Mouse (Mus musculus) midbrain, postnatal 0 days (tissue): ENCODE data around the gene Zcchc13. TPM values are rescaled to one million over a fixed set of nuclear protein-coding genes. Genes with fewer than 3 reads are reported as not detected.

Experiments used
- ATAC-seq: fragments of 200-750 bp; cut with Nextera tagmentation; 2 replicates; pipeline ENCODE4 v1.8.0; 2017; ENCODE audit warnings: moderate number of reproducible peaks, mild to moderate bottlenecking, moderate TSS enrichment, moderate library complexity; ENCODE audit not compliant: low FRiP score
- DNase-seq: peaks from one replicate; pipeline ENCODE4 v3.0.0-alpha.2; 2015; ENCODE audit warnings: low spot score
- H3K27ac ChIP-seq: fragments of 300-500 bp; sonication (generic); 2 replicates; pipeline ENCODE4 v1.5.1; 2014; ENCODE audit warnings: low read depth, mild to moderate bottlenecking, low read length, mixed read lengths
- H3K27me3 ChIP-seq: fragments of 300-500 bp; sonication (generic); 2 replicates; pipeline ENCODE4 v1.6.1; 2014; ENCODE audit warnings: low read length, control low read depth, mixed read lengths; ENCODE audit not compliant: insufficient read depth
- H3K36me3 ChIP-seq: fragments of 300-500 bp; sonication (generic); 2 replicates; pipeline ENCODE4 v1.6.1; 2014; ENCODE audit warnings: low read length, control low read depth, mixed read lengths; ENCODE audit not compliant: insufficient read depth
- H3K4me1 ChIP-seq: fragments of 300-500 bp; sonication (generic); 2 replicates; pipeline ENCODE4 v1.6.1; 2014; ENCODE audit warnings: mild to moderate bottlenecking, control low read depth, antibody characterized with exemption, low read length, mixed read lengths; ENCODE audit not compliant: insufficient read depth
- H3K4me2 ChIP-seq: fragments of 300-500 bp; sonication (generic); 2 replicates; pipeline ENCODE4 v1.6.1; 2014; ENCODE audit warnings: low read depth, mild to moderate bottlenecking, low read length, mixed read lengths; ENCODE audit not compliant: poor library complexity, severe bottlenecking
- H3K4me3 ChIP-seq: fragments of 300-500 bp; sonication (generic); 2 replicates; pipeline ENCODE4 v1.5.1; 2014; ENCODE audit warnings: low read depth, mild to moderate bottlenecking, low read length, moderate library complexity
- H3K9ac ChIP-seq: fragments of 300-500 bp; sonication (generic); replicated peaks from 2 replicates; pipeline ENCODE4 v1.6.1; 2014; ENCODE audit warnings: mild to moderate bottlenecking, low read length, moderate library complexity, mixed read lengths; ENCODE audit not compliant: poor library complexity, severe bottlenecking
- H3K9me3 ChIP-seq: fragments of 300-500 bp; sonication (generic); 2 replicates; pipeline ENCODE4 v1.6.1; 2016; ENCODE audit warnings: low read length, control low read depth
- CTCF ChIP-seq: IDR thresholded peaks from 2 replicates; pipeline ENCODE4 v1.5.1; 2016; ENCODE audit warnings: antibody characterized with exemption, mild to moderate bottlenecking
- WGBS: fragments of 180-500 bp; shearing (Covaris S2); extraction: QIAGEN DNeasy Blood & Tissue Kit; methylation state at CpG from one replicate; pipeline ENCODE4 v1.1.7; 2014; 5-methylcytosine and 5-hydroxymethylcytosine counted together
- polyA plus RNA-seq: library from polyadenylated mRNA; unstranded; fragments of >200 nt; fragmentation: Nextera tagmentation; extraction: Ambion mirVana; gene quantifications from 2 replicates; pipeline ENCODE4 v1.2.1, GENCODE M21; 2015
- total RNA-seq: library from RNA; depleted of rRNA; stranded (reverse); fragments of >200 nt; gene quantifications from 2 replicates; pipeline ENCODE4 v1.2.3, GENCODE M21; 2014

Gene Zcchc13
- total and polyA plus RNA-seq, 2 experiments from 2014 or later = not detected

GRCm38 (mm10) chrX:103617405-103618095 lies 12.8 kb upstream of the Zcchc13 start:
- peak overlapping the region; percentile 43 for H3K4me3 ChIP-seq
- no peak for ATAC-seq

DNA sequence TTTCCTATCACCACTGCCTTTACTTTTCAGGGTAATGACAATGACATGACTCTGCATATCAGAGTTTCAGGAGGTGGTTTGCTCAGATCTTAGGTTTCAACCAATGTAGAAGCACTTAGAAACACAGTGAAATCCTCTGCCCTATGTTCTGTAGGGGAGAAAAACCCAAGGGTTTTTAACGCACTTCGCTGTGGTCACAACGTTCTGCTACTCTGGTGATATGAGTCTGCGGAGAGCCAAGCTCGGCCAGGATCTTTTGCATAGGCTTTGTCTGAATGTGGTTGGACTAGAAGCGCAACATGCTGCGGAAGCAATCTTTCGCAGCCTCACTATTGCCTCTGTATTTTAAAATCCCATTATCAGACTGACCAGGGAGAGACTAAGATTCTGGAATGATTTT lies 8.6 kb upstream of the Zcchc13 start:
- Histone ChIP-seq H3K4me2 (peak overlapping the region; percentile 65), H3K9ac (peak overlapping the region; percentile 68), H3K4me3 (peak overlapping the region; percentile 45), H3K27ac (peak overlapping the region; percentile 84), H3K9me3 (no peaks in the 10 kb centered on the region), H3K4me1 (no peaks in the 10 kb centered on the region), H3K27me3 (no peaks in the 10 kb centered on the region), H3K36me3 (no peaks in the 10 kb centered on the region)
- no peak for TF ChIP-seq CTCF
- no peak; the same call in 1 of the 2 replicates for ATAC-seq
- 2% methylated on average over 8 of the region's 8 CpGs for WGBS
- DNase-seq = no peak

More at GRCm38 (mm10) chrX:103617405-103618095, 12.8 kb upstream of the Zcchc13 start:
- Histone ChIP-seq H3K27me3 (no peaks in the 10 kb centered on the region), H3K9ac (0 out of 2 replicates have a peak overlapping the region, but pooled peaks have one; percentile 54), H3K9me3 (no peaks in the 10 kb centered on the region), H3K4me1 (no peaks in the 10 kb centered on the region), H3K27ac (peak overlapping the region; percentile 69), H3K36me3 (peaks cover 3% of the 10 kb centered on the region; the same call in 1 of the 2 replicates), H3K4me2 (peak overlapping the region; percentile 46)
- WGBS = 21% methylated on average over 8 of the region's 8 CpGs
- TF ChIP-seq CTCF = no peak
- DNase-seq = no peak

- Histone ChIP-seq H3K9ac (peak overlapping the region; percentile 68), H3K9me3 (no peaks in the 10 kb centered on the region), H3K4me1 (no peaks in the 10 kb centered on the region), H3K4me3 (peak overlapping the region; percentile 45), H3K36me3 (no peaks in the 10 kb centered on the region), H3K4me2 (peak overlapping the region; percentile 65), H3K27ac (peak overlapping the region; percentile 84), H3K27me3 (no peaks in the 10 kb centered on the region)
- ATAC-seq (peak; percentile 97), DNase-seq (peak; percentile 99)
- WGBS = under 1% methylated on average over 33 of the region's 33 CpGs
- TF ChIP-seq CTCF = peak; percentile 84
These were observed 8.0 kb upstream of the Zcchc13 start for GRCm38 (mm10) chrX:103622260-103622934.

GRCm38 (mm10) chrX:103622935-103623280 lies 7.5 kb upstream of the Zcchc13 start:
- 3% methylated on average over 13 of the region's 13 CpGs for WGBS
- TF ChIP-seq CTCF = no peak
- ATAC-seq (no peak), DNase-seq (no peak)
- H3K36me3 ChIP-seq = no peaks in the 10 kb centered on the region
- peak overlapping the region; percentile 64 for H3K9ac ChIP-seq
- no peak overlapping the region for H3K27ac ChIP-seq
- no peaks in the 10 kb centered on the region for H3K9me3 ChIP-seq
- H3K4me1 ChIP-seq = no peaks in the 10 kb centered on the region
- peak overlapping the region; percentile 65 for H3K4me2 ChIP-seq
- no peaks in the 10 kb centered on the region for H3K27me3 ChIP-seq
- peak overlapping the region; percentile 45 for H3K4me3 ChIP-seq

DNA sequence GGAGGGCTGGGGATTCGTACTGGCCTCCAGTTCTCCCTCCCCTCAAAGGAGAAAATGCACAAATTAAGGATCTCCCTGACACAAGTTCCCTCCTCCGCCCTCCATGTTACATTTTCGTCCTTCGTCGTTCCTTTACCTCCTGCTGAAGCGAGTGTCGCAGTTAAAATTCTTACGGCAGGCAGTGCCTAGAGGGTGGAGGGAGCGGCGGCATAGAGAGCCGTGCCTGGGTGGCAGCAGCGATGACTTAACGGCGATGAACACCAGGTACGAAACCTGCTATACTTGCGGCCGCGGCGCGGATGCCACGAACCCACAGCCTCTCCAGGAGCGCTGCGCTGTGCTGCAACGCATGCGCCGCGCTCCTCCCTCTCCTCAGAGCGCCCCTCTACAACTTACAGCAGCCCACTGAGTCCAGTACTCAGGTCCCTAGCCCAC lies 7.0 kb upstream of the Zcchc13 start:
- H3K27me3 ChIP-seq = no peaks in the 10 kb centered on the region
- DNase-seq (peak; percentile 30), ATAC-seq (peak; percentile 28; the same call in 1 of the 2 replicates)
- under 1% methylated on average over 26 of the region's 28 CpGs for WGBS
- H3K4me1 ChIP-seq = no peaks in the 10 kb centered on the region
- peak overlapping the region; percentile 64 for H3K9ac ChIP-seq
- TF ChIP-seq CTCF = no peak
- H3K36me3 ChIP-seq = no peaks in the 10 kb centered on the region
- no peaks in the 10 kb centered on the region for H3K9me3 ChIP-seq
- peak overlapping the region; percentile 45 for H3K4me3 ChIP-seq
- H3K4me2 ChIP-seq = peak overlapping the region; percentile 65
- peak overlapping the region; percentile 65 for H3K27ac ChIP-seq
